ENCODE assay signal across 16 mouse cellular contexts in genomic region chr11:115971016-115971415, GRCm38 (mm10). TPM values are rescaled to one million over a fixed set of nuclear protein-coding genes. Genes with fewer than 3 reads are reported as not detected.
DNase-seq lines count a peak whose midpoint lies in the region; ATAC-seq lines count a peak whose summit lies in the region.
"Had no signal": no experiment of that assay in that cellular context is flagged by ENCODE, and none has a peak within 500 bp of the region (broad histone marks: within the 10 kb centered on the region; RNA-seq: fewer than 3 reads in every experiment).

No protein-coding gene starts in this region.

- H3K27ac ChIP-seq in neural tube, embryonic 15.5 days (replicated peaks) = no peak overlapping the region
- H3K27ac ChIP-seq: gastrocnemius, adult 2 months; heart, embryonic 10.5 days; limb, embryonic 12.5 days; macrophage had no signal

- peaks cover 11% of the 10 kb centered on the region for H3K4me1 ChIP-seq in neural tube, embryonic 15.5 days

- no peak overlapping the region for H3K4me3 ChIP-seq in neural tube, embryonic 15.5 days (replicated peaks)
- H3K4me3 ChIP-seq: gastrocnemius, adult 2 months; heart, embryonic 10.5 days; limb, embryonic 12.5 days had no signal

- no peak for ATAC-seq in cerebellum, adult (ENCODE audit: insufficient number of reproducible peaks, low FRiP score, low TSS enrichment)
- no peak for ATAC-seq in neural tube, embryonic 15.5 days (ENCODE audit: low FRiP score)
- ATAC-seq: liver, postnatal 0 days; midbrain, embryonic 16.5 days had no signal

- H3K9ac ChIP-seq in neural tube, embryonic 15.5 days (replicated peaks) = no peak overlapping the region
- H3K9ac ChIP-seq: limb, embryonic 12.5 days; liver, postnatal 0 days had no signal

- DNase-seq in 3T3-L1 (ENCODE audit: low read depth, low spot score) (peak; percentile 64), NIH3T3 (ENCODE audit: low read depth) (peak; percentile 58)
- peak; percentile 23 for DNase-seq in kidney, adult 18-20 months
- DNase-seq in kidney, postnatal 4 days = peak; percentile 27 to 58
- DNase-seq in right cerebral cortex, postnatal 14 days = no peak
- no peak for DNase-seq in adrenal gland, postnatal 4 days (ENCODE audit: low spot score in 2 of 2)
- DNase-seq: cerebellum, postnatal 14 days; gastrocnemius, adult 2 months; heart, postnatal 36 days; liver, postnatal 0 days had no signal

- H3K27me3 ChIP-seq in neural tube, embryonic 15.5 days (replicated peaks) = peaks cover 32% of the 10 kb centered on the region

- H3K4me2 ChIP-seq in neural tube, embryonic 15.5 days = no peak overlapping the region
- H3K4me2 ChIP-seq: limb, embryonic 12.5 days had no signal

- WGBS in neural tube, embryonic 15.5 days = 71% methylated on average over 6 of the region's 6 CpGs

- H3K9me3 ChIP-seq in neural tube, embryonic 15.5 days (replicated peaks) = no peaks in the 10 kb centered on the region
- H3K9me3 ChIP-seq: heart, embryonic 10.5 days; limb, embryonic 12.5 days had no signal

- peaks cover 11% of the 10 kb centered on the region for H3K36me3 ChIP-seq in neural tube, embryonic 15.5 days

RNA-seq across cellular contexts. Expression of gene Itgb4, which starts 3.5 kb away (rescaled TPM):
- 1 to 10 TPM; 5.0 to 8.7 TPM for total RNA-seq in adrenal gland, postnatal 4 days (2021)
- polyA plus RNA-seq in neural tube, embryonic 15.5 days (2015; fragmentation: Nextera tagmentation; extraction: Ambion mirVana) = 2.0 and 4.9 TPM in 2 replicates
- polyA plus RNA-seq: macrophage had no signal

RNA-seq across cellular contexts. Expression of gene Recql5, which starts 37.7 kb away (rescaled TPM):
- 10 to 100 TPM; 28.6 to 28.8 TPM for total RNA-seq in adrenal gland, postnatal 4 days (2021)
- 19.7 and 22.0 TPM in 2 replicates for polyA plus RNA-seq in neural tube, embryonic 15.5 days (2015; fragmentation: Nextera tagmentation; extraction: Ambion mirVana)

RNA-seq across cellular contexts. Expression of gene Sap30bp, which starts 37.9 kb away (rescaled TPM):
- total RNA-seq in adrenal gland, postnatal 4 days (2021) = 10 to 100 TPM; 44.9 to 51.5 TPM
- polyA plus RNA-seq in neural tube, embryonic 15.5 days (2015; fragmentation: Nextera tagmentation; extraction: Ambion mirVana) = 39.0 and 40.5 TPM in 2 replicates

RNA-seq across cellular contexts. Expression of gene Galk1, which starts 41.5 kb away (rescaled TPM):
- 10 to 100 TPM; 70.2 to 88.6 TPM for total RNA-seq in adrenal gland, postnatal 4 days (2021)
- polyA plus RNA-seq in neural tube, embryonic 15.5 days (2015; fragmentation: Nextera tagmentation; extraction: Ambion mirVana) = 65.9 and 98.5 TPM in 2 replicates

RNA-seq across cellular contexts. Expression of gene H3f3b, which starts 56.7 kb away (rescaled TPM):
- 100 to 1,000 TPM; 751 to 846 TPM for total RNA-seq in adrenal gland, postnatal 4 days (2021)
- polyA plus RNA-seq in neural tube, embryonic 15.5 days (2015; fragmentation: Nextera tagmentation; extraction: Ambion mirVana) = 1,496 and 1,502 TPM in 2 replicates

Comparison
In these comparisons a context has a peak if more than half of its experiments do, and no peak if none do; other contexts are left out.
1. DNase-seq: peak in 3T3-L1 (single experiment), NIH3T3 (single experiment), kidney, adult 18-20 months (single experiment) and kidney, postnatal 4 days (2 of 2); none in right cerebral cortex, postnatal 14 days (single experiment) and adrenal gland, postnatal 4 days (0 of 2).